Mouse (Mus musculus) stomach, embryonic 14.5 days (tissue): ENCODE data around the gene Lbh. TPM values are rescaled to one million over a fixed set of nuclear protein-coding genes. Genes with fewer than 3 reads are reported as not detected.

Experiments
- ATAC-seq: fragments of 200-750 bp; cut with Nextera tagmentation; 2 replicates; pipeline ENCODE4 v1.8.0; 2017; ENCODE audit warnings: low read depth, moderate TSS enrichment; ENCODE audit not compliant: insufficient number of reproducible peaks, insufficient read depth, low FRiP score
- H3K27ac ChIP-seq: fragments of 300-500 bp; sonication (generic); 2 replicates; pipeline ENCODE4 v1.5.1; 2014; ENCODE audit warnings: mild to moderate bottlenecking, low read length, moderate library complexity, mixed read lengths
- H3K27me3 ChIP-seq: fragments of 300-500 bp; sonication (generic); 2 replicates; pipeline ENCODE4 v1.6.1; 2014; ENCODE audit warnings: low read length, control low read depth, mixed read lengths; ENCODE audit not compliant: control insufficient read depth, insufficient read depth
- H3K36me3 ChIP-seq: fragments of 300-500 bp; sonication (generic); 2 replicates; pipeline ENCODE4 v1.6.1; 2014; ENCODE audit warnings: mild to moderate bottlenecking, control low read depth, low read length, moderate library complexity, mixed read lengths; ENCODE audit not compliant: control insufficient read depth, insufficient read depth
- H3K4me1 ChIP-seq: fragments of 300-500 bp; sonication (generic); 2 replicates; pipeline ENCODE4 v1.6.1; 2014; ENCODE audit warnings: low read length, control low read depth, mixed read lengths; ENCODE audit not compliant: control insufficient read depth, insufficient read depth
- H3K4me2 ChIP-seq: fragments of 300-500 bp; sonication (generic); replicated peaks from 2 replicates; pipeline ENCODE4 v1.6.1; 2014; ENCODE audit warnings: low read depth, low read length, control low read depth
- H3K4me3 ChIP-seq: fragments of 300-500 bp; sonication (generic); 2 replicates; pipeline ENCODE4 v1.5.1; 2014; ENCODE audit warnings: low read depth, low read length, control low read depth
- H3K9ac ChIP-seq: fragments of 300-500 bp; sonication (generic); replicated peaks from 2 replicates; pipeline ENCODE4 v1.6.1; 2014; ENCODE audit warnings: low read depth, mild to moderate bottlenecking, control low read depth, low read length, moderate library complexity, mixed read lengths
- H3K9me3 ChIP-seq: fragments of 300-500 bp; sonication (generic); 2 replicates; pipeline ENCODE4 v1.6.1; 2016; ENCODE audit warnings: low read depth, low read length, control low read depth; ENCODE audit not compliant: control insufficient read depth
- WGBS: fragments of 180-500 bp; shearing (Covaris S2); extraction: QIAGEN DNeasy Blood & Tissue Kit; methylation state at CpG from one replicate; pipeline ENCODE4 v1.1.7; 2014; 5-methylcytosine and 5-hydroxymethylcytosine counted together
- polyA plus RNA-seq: library from polyadenylated mRNA; unstranded; fragments of >200 nt; fragmentation: Nextera tagmentation; extraction: Ambion mirVana; gene quantifications from 2 replicates; pipeline ENCODE4 v1.2.1, GENCODE M21; 2014

Gene Lbh
- polyA plus RNA-seq, 1 experiment from 2014 or later, result 4.6 TPM

- 67% methylated on average over 10 of the region's 10 CpGs for WGBS
- no peaks in the 10 kb centered on the region for H3K27me3 ChIP-seq
- no peak overlapping the region for H3K4me3 ChIP-seq
- ATAC-seq, result no peak
- H3K4me1 ChIP-seq, result 0 out of 2 replicates have a peak, but pooled peaks cover 3% of the 10 kb centered on the region
- H3K27ac ChIP-seq, result no peak overlapping the region
- H3K36me3 ChIP-seq, result no peaks in the 10 kb centered on the region
- no peak overlapping the region for H3K4me2 ChIP-seq
- no peak overlapping the region for H3K9ac ChIP-seq
- H3K9me3 ChIP-seq, result no peaks in the 10 kb centered on the region
Measured at GRCm38 (mm10) chr17:72906231-72906896, 11.7 kb upstream of the Lbh start.

- H3K4me3 ChIP-seq, result no peak overlapping the region
- H3K27me3 ChIP-seq, result no peaks in the 10 kb centered on the region
- ATAC-seq, result no peak
- no peaks in the 10 kb centered on the region for H3K9me3 ChIP-seq
- H3K9ac ChIP-seq, result no peak overlapping the region
- 82% methylated on average over 9 of the region's 9 CpGs for WGBS
- H3K27ac ChIP-seq, result no peak overlapping the region
- no peak overlapping the region for H3K4me2 ChIP-seq
- H3K4me1 ChIP-seq, result 0 out of 2 replicates have a peak, but pooled peaks cover 3% of the 10 kb centered on the region
- no peaks in the 10 kb centered on the region for H3K36me3 ChIP-seq
Measured at GRCm38 (mm10) chr17:72907211-72907610, 10.9 kb upstream of the Lbh start.

DNA sequence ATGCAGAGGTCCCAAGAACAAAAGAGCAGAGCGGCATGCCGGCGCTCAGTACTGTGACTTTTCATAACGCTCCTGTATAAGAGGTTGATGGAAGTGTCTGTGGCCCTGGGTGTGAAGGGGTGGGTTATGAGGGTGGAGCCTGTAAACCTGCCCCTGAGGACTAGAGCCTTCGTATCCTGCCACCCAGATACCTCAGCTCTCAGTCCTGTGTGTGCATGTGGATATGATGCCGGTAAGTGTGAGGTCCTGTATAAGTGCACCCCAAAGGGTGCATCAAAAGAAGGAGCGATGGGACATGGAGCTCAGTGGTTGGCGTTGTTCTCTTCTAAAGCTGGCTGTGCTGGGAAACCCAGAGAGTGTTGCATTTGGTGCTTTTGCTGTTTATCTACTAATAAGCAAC lies 10.3 kb upstream of the Lbh start:
- Histone ChIP-seq H3K4me1 (0 out of 2 replicates have a peak, but pooled peaks cover 3% of the 10 kb centered on the region), H3K27me3 (no peaks in the 10 kb centered on the region), H3K27ac (no peak overlapping the region), H3K4me3 (no peak overlapping the region), H3K36me3 (no peaks in the 10 kb centered on the region), H3K4me2 (no peak overlapping the region), H3K9ac (no peak overlapping the region), H3K9me3 (no peaks in the 10 kb centered on the region)
- 70% methylated on average over 8 of the region's 8 CpGs for WGBS
- no peak for ATAC-seq

DNA sequence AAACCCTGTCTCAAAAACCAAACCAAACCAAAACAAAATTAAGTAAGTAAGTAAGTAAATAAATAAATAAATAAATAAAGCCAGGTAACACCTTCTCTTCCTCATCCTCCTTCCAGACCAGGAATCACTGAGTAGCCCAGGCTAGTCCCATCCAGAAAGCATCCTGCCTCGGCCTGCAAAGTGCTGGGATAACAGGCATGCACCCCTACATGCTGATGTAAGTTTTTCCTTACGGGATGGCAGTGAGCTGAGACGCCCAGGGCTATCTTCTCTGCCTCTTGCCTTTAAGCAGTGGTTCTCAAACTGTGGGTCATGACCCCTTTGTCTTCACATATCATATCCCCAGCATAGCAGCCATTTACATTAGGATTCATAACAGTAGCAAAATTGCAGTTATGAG lies 9.5 kb upstream of the Lbh start:
- no peak for ATAC-seq
- WGBS, result 94% methylated on average over 3 of the region's 3 CpGs
- no peaks in the 10 kb centered on the region for H3K36me3 ChIP-seq
- no peaks in the 10 kb centered on the region for H3K27me3 ChIP-seq
- no peaks in the 10 kb centered on the region for H3K9me3 ChIP-seq
- H3K4me1 ChIP-seq, result 0 out of 2 replicates have a peak, but pooled peaks cover 3% of the 10 kb centered on the region
- H3K27ac ChIP-seq, result no peak overlapping the region
- no peak overlapping the region for H3K4me3 ChIP-seq
- no peak overlapping the region for H3K9ac ChIP-seq
- H3K4me2 ChIP-seq, result no peak overlapping the region

- 81% methylated on average over 7 of the region's 7 CpGs for WGBS
- no peak for ATAC-seq
- no peak overlapping the region for H3K4me3 ChIP-seq
Measured at GRCm38 (mm10) chr17:72909061-72909852, 8.8 kb upstream of the Lbh start.

DNA sequence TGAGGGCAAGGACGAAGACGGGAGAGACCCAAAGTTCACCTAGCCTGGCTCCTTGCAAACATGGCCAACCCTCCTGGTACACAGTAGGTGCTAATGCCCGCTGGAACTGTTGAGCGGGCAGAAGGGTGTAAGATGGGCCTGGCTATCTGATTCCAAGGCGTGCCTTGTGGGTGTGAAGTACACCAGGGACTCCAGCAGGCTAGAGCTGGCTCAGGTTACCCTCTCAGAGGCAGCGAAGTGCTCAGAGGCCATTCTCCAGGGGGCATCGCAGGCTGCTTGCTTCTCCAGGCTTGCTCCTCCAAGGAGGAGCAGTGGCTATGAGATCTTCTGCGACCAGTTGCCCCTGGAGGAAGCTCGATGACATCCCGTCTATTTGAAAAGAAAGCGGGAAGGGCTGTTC lies 6.8 kb upstream of the Lbh start:
- WGBS, result 72% methylated on average over 11 of the region's 11 CpGs
- no peaks in the 10 kb centered on the region for H3K9me3 ChIP-seq
- no peak overlapping the region for H3K4me3 ChIP-seq
- H3K27ac ChIP-seq, result no peak overlapping the region
- no peaks in the 10 kb centered on the region for H3K4me1 ChIP-seq
- ATAC-seq, result no peak
- no peak overlapping the region for H3K4me2 ChIP-seq
- H3K27me3 ChIP-seq, result no peaks in the 10 kb centered on the region
- no peaks in the 10 kb centered on the region for H3K36me3 ChIP-seq
- no peak overlapping the region for H3K9ac ChIP-seq

More at GRCm38 (mm10) chr17:72909061-72909852, 8.8 kb upstream of the Lbh start:
- no peak overlapping the region for H3K4me2 ChIP-seq
- 0 out of 2 replicates have a peak, but pooled peaks cover 1% of the 10 kb centered on the region for H3K4me1 ChIP-seq
- H3K36me3 ChIP-seq, result no peaks in the 10 kb centered on the region
- no peaks in the 10 kb centered on the region for H3K27me3 ChIP-seq
- H3K9ac ChIP-seq, result no peak overlapping the region
- no peak overlapping the region for H3K27ac ChIP-seq
- H3K9me3 ChIP-seq, result no peaks in the 10 kb centered on the region

GRCm38 (mm10) chr17:72911751-72912150 lies 6.4 kb upstream of the Lbh start:
- H3K4me3 ChIP-seq, result no peak overlapping the region
- ATAC-seq, result no peak
- H3K36me3 ChIP-seq, result no peaks in the 10 kb centered on the region
- no peaks in the 10 kb centered on the region for H3K27me3 ChIP-seq
- WGBS, result 30% methylated on average over 1 of the region's 1 CpGs
- no peak overlapping the region for H3K4me2 ChIP-seq
- no peaks in the 10 kb centered on the region for H3K9me3 ChIP-seq
- H3K4me1 ChIP-seq, result no peaks in the 10 kb centered on the region
- no peak overlapping the region for H3K9ac ChIP-seq
- no peak overlapping the region for H3K27ac ChIP-seq

DNA sequence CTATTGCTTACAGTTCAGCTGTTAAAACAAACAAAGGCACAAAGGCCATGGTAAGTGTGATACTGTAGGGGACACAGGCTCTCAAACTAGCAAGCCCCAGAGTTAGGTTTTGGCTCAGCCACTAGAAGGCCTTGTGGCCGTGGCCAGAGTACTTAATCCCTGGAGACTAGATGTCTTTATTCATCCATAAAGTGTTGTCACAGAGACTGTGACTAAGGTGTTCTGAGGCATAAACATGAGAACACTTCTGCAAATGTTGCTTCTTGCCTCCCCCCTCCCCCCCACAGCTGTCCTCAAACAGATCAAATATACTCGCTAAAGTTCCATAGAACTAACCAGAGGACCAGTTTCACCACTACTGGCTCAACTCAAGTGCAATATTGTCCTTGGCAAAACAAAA lies 4.0 kb upstream of the Lbh start:
- Histone ChIP-seq H3K4me1 (no peaks in the 10 kb centered on the region), H3K9ac (no peak overlapping the region), H3K27ac (no peak overlapping the region), H3K36me3 (no peaks in the 10 kb centered on the region), H3K4me2 (no peak overlapping the region), H3K9me3 (no peaks in the 10 kb centered on the region), H3K4me3 (no peak overlapping the region), H3K27me3 (no peaks in the 10 kb centered on the region)
- ATAC-seq, result no peak
- WGBS, result 74% methylated on average over 2 of the region's 2 CpGs
